Mouse (Mus musculus) c-Kit-positive CD71-negative TER-119-negative erythroid progenitor cells, embryonic 14.5 days (primary cell): ENCODE measurements around the gene Bcl2l13.
"Not testable (repeated sequence)": the region's sequence is repeated elsewhere in the genome, so short reads cannot be mapped to it uniquely, and the experiment has no call there.

Experiments
- DNase-seq: peaks from one replicate; pipeline ENCODE4 v3.0.0-alpha.2; 2013; ENCODE audit warnings: low read depth

Bcl2l13 gene

GRCm38 (mm10) chr6:120830866-120831608, 5.0 kb upstream of the Bcl2l13 start:
- no peak for DNase-seq

- no peak for DNase-seq
Observed at GRCm38 (mm10) chr6:120832097-120832496, 3.9 kb upstream of the Bcl2l13 start.

GRCm38 (mm10) chr6:120834766-120835321, 1.2 kb upstream of the Bcl2l13 start:
- DNase-seq, result no peak

GRCm38 (mm10) chr6:120836389-120837151, 558 bp downstream of the Bcl2l13 start:
- no peak for DNase-seq

GRCm38 (mm10) chr6:120837152-120837530, 1.1 kb downstream of the Bcl2l13 start:
- no peak for DNase-seq

- no peak for DNase-seq
Observed at GRCm38 (mm10) chr6:120840258-120840657, 4.2 kb downstream of the Bcl2l13 start.

GRCm38 (mm10) chr6:120841754-120842153, 5.7 kb downstream of the Bcl2l13 start:
- DNase-seq, result no peak

GRCm38 (mm10) chr6:120850720-120851119, 14.7 kb downstream of the Bcl2l13 start:
- not testable (repeated sequence) for DNase-seq

- no peak for DNase-seq
Observed at GRCm38 (mm10) chr6:120854413-120854812, 18.4 kb downstream of the Bcl2l13 start.

GRCm38 (mm10) chr6:120858217-120858711, 22.3 kb downstream of the Bcl2l13 start:
- DNase-seq, result no peak

- no peak for DNase-seq
Observed at GRCm38 (mm10) chr6:120860079-120860478, 24.1 kb downstream of the Bcl2l13 start.

- no peak for DNase-seq
Observed at GRCm38 (mm10) chr6:120866051-120866814, 30.2 kb downstream of the Bcl2l13 start.

GRCm38 (mm10) chr6:120868824-120869223, 32.8 kb downstream of the Bcl2l13 start:
- no peak for DNase-seq

GRCm38 (mm10) chr6:120871286-120871685, 35.3 kb downstream of the Bcl2l13 start:
- DNase-seq, result no peak

GRCm38 (mm10) chr6:120873874-120874273, 37.9 kb downstream of the Bcl2l13 start:
- DNase-seq, result no peak

GRCm38 (mm10) chr6:120879046-120879445, 43.0 kb downstream of the Bcl2l13 start:
- DNase-seq, result no peak

GRCm38 (mm10) chr6:120884436-120884835, 48.4 kb downstream of the Bcl2l13 start:
- no peak for DNase-seq

- DNase-seq, result no peak
Observed at GRCm38 (mm10) chr6:120886696-120887095, 50.7 kb downstream of the Bcl2l13 start.

- no peak for DNase-seq
Observed at GRCm38 (mm10) chr6:120894089-120894488, 58.1 kb downstream of the Bcl2l13 start.

- no peak for DNase-seq
Observed at GRCm38 (mm10) chr6:120894524-120894923, 58.5 kb downstream of the Bcl2l13 start.

GRCm38 (mm10) chr6:120898188-120898833, 62.3 kb downstream of the Bcl2l13 start:
- DNase-seq, result no peak
